Mouse (Mus musculus) myocyte (in vitro differentiated cells): ENCODE data around the gene Kdr.

ENCODE experiments used
- CEBPB ChIP-seq: IDR thresholded peaks from 2 replicates; pipeline ENCODE4 v1.6.1; 2011; ENCODE audit warnings: mild to moderate bottlenecking, moderate library complexity; ENCODE audit not compliant: poor library complexity, insufficient read depth, severe bottlenecking
- E2F4 ChIP-seq: IDR thresholded peaks from one replicate; pipeline ENCODE4 v1.6.1; 2011; ENCODE audit warnings: mild to moderate bottlenecking, control low read depth, moderate library complexity; ENCODE audit not compliant: insufficient read depth
- MAX ChIP-seq: IDR thresholded peaks from one replicate; pipeline ENCODE4 v1.6.1; 2011; ENCODE audit warnings: low read depth, mild to moderate bottlenecking, control low read depth
- MYOD1 ChIP-seq, 3 experiments: IDR thresholded peaks; one replicate each; pipeline ENCODE4 v1.6.1; 2011; ENCODE audit warnings: control low read depth in 2 of 3, low read depth in 2 of 3, mild to moderate bottlenecking in 2 of 3, moderate library complexity in 1 of 3; ENCODE audit not compliant: insufficient read length in 2 of 3, control insufficient read depth in 1 of 3
- MYOG ChIP-seq, 3 experiments: IDR thresholded peaks; one replicate each; pipeline ENCODE4 v1.6.1; 2011; ENCODE audit warnings: control low read depth in 2 of 3, low read depth in 2 of 3, mild to moderate bottlenecking in 2 of 3; ENCODE audit not compliant: insufficient read length in 2 of 3, control insufficient read depth in 1 of 3, insufficient read depth in 1 of 3
- POLR2A ChIP-seq: IDR thresholded peaks from one replicate; pipeline ENCODE4 v1.6.1; 2011; ENCODE audit warnings: low read depth, mild to moderate bottlenecking, control low read depth, moderate library complexity; ENCODE audit not compliant: insufficient read length
- POLR2AphosphoS2 ChIP-seq: IDR thresholded peaks from one replicate; pipeline ENCODE4 v1.6.1; 2011; ENCODE audit warnings: low read depth, control low read depth; ENCODE audit not compliant: insufficient read length
- REST ChIP-seq: IDR thresholded peaks from one replicate; pipeline ENCODE4 v1.6.1; 2011; ENCODE audit warnings: mild to moderate bottlenecking, control low read depth, moderate library complexity; ENCODE audit not compliant: insufficient read depth, insufficient read length
- SRF ChIP-seq: IDR thresholded peaks from one replicate; pipeline ENCODE4 v1.6.1; 2011; ENCODE audit warnings: low read depth; ENCODE audit not compliant: control insufficient read depth, insufficient read length
- TCF12 ChIP-seq: IDR thresholded peaks from one replicate; pipeline ENCODE4 v1.6.1; 2011; ENCODE audit warnings: mild to moderate bottlenecking, control low read depth; ENCODE audit not compliant: poor library complexity, insufficient read depth, severe bottlenecking
- TCF3 ChIP-seq: IDR thresholded peaks from one replicate; pipeline ENCODE4 v1.6.1; 2011; ENCODE audit warnings: low read depth, control low read depth; ENCODE audit not compliant: insufficient read length
- USF1 ChIP-seq: IDR thresholded peaks from one replicate; pipeline ENCODE4 v1.6.1; 2011; ENCODE audit warnings: low read depth, mild to moderate bottlenecking, control low read depth, moderate library complexity

GRCm38 (mm10) chr5:75939144-75939732, 39.0 kb downstream of the Kdr start:
- TF ChIP-seq POLR2A (no peak), REST (no peak), E2F4 (no peak), MAX (no peak), MYOD1 (IDR thresholded peaks at IDR 0.05; ENCODE audit: control insufficient read depth in 1 of 3, insufficient read length in 2 of 3, low read depth in 2 of 3) (no peak), CEBPB (no peak), USF1 (no peak), TCF12 (no peak), TCF3 (no peak), POLR2AphosphoS2 (no peak), MYOG (IDR thresholded peaks at IDR 0.05; ENCODE audit: control insufficient read depth in 1 of 3, insufficient read depth in 1 of 3, insufficient read length in 2 of 3, low read depth in 2 of 3) (no peak), SRF (no peak)
